Mouse (Mus musculus) stomach, embryonic 14.5 days (tissue): Measurements from ENCODE around the gene Tcp10a. TPM values are rescaled to one million over a fixed set of nuclear protein-coding genes. Genes with fewer than 3 reads are reported as not detected.
"Not testable (repeated sequence)": the region's sequence is repeated elsewhere in the genome, so short reads cannot be mapped to it uniquely, and the experiment has no call there.

Source experiments
- ATAC-seq: fragments of 200-750 bp; cut with Nextera tagmentation; 2 replicates; pipeline ENCODE4 v1.8.0; 2017; ENCODE audit warnings: low read depth, moderate TSS enrichment; ENCODE audit not compliant: insufficient number of reproducible peaks, insufficient read depth, low FRiP score
- H3K27ac ChIP-seq: fragments of 300-500 bp; sonication (generic); 2 replicates; pipeline ENCODE4 v1.5.1; 2014; ENCODE audit warnings: mild to moderate bottlenecking, low read length, moderate library complexity, mixed read lengths
- H3K27me3 ChIP-seq: fragments of 300-500 bp; sonication (generic); 2 replicates; pipeline ENCODE4 v1.6.1; 2014; ENCODE audit warnings: low read length, control low read depth, mixed read lengths; ENCODE audit not compliant: control insufficient read depth, insufficient read depth
- H3K36me3 ChIP-seq: fragments of 300-500 bp; sonication (generic); 2 replicates; pipeline ENCODE4 v1.6.1; 2014; ENCODE audit warnings: mild to moderate bottlenecking, control low read depth, low read length, moderate library complexity, mixed read lengths; ENCODE audit not compliant: control insufficient read depth, insufficient read depth
- H3K4me1 ChIP-seq: fragments of 300-500 bp; sonication (generic); 2 replicates; pipeline ENCODE4 v1.6.1; 2014; ENCODE audit warnings: low read length, control low read depth, mixed read lengths; ENCODE audit not compliant: control insufficient read depth, insufficient read depth
- H3K4me2 ChIP-seq: fragments of 300-500 bp; sonication (generic); replicated peaks from 2 replicates; pipeline ENCODE4 v1.6.1; 2014; ENCODE audit warnings: low read depth, low read length, control low read depth
- H3K4me3 ChIP-seq: fragments of 300-500 bp; sonication (generic); 2 replicates; pipeline ENCODE4 v1.5.1; 2014; ENCODE audit warnings: low read depth, low read length, control low read depth
- H3K9ac ChIP-seq: fragments of 300-500 bp; sonication (generic); replicated peaks from 2 replicates; pipeline ENCODE4 v1.6.1; 2014; ENCODE audit warnings: low read depth, mild to moderate bottlenecking, control low read depth, low read length, moderate library complexity, mixed read lengths
- H3K9me3 ChIP-seq: fragments of 300-500 bp; sonication (generic); 2 replicates; pipeline ENCODE4 v1.6.1; 2016; ENCODE audit warnings: low read depth, low read length, control low read depth; ENCODE audit not compliant: control insufficient read depth
- WGBS: fragments of 180-500 bp; shearing (Covaris S2); extraction: QIAGEN DNeasy Blood & Tissue Kit; methylation state at CpG from one replicate; pipeline ENCODE4 v1.1.7; 2014; 5-methylcytosine and 5-hydroxymethylcytosine counted together
- polyA plus RNA-seq: library from polyadenylated mRNA; unstranded; fragments of >200 nt; fragmentation: Nextera tagmentation; extraction: Ambion mirVana; gene quantifications from 2 replicates; pipeline ENCODE4 v1.2.1, GENCODE M21; 2014

Tcp10a gene
- polyA plus RNA-seq, 1 experiment from 2014 or later = not detected

DNA sequence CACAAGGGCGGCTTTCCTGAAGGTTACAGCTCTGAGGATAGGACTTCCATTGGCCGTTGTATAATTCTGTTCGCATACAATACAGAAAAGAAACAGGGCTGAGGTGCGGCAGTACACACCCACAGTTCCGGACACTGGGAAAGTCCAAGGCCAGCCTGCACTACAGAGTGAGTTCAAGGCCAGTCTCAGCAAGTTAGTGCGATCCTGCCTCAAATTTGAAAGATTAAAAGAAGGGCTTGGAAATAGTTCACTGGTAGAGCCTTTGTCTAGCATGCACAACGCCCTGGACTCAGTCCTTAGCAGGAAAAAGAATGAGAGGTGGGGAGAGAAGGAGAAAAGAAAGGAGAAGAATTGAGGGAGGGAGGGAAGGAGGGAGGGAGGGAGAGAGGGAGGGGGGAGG is 70.7 kb downstream of the Tcp10a start:
- H3K27me3 ChIP-seq, H3K4me1 ChIP-seq, H3K9ac ChIP-seq, H3K4me3 ChIP-seq, H3K4me2 ChIP-seq, H3K27ac ChIP-seq, H3K9me3 ChIP-seq, ATAC-seq, H3K36me3 ChIP-seq: not testable (repeated sequence)
- WGBS = 91% methylated on average over 7 of the region's 7 CpGs

Other genes starting within 250 kb of the Tcp10a start
- gene Rps6ka2, start 154.5 kb upstream of the Tcp10a start, polyA plus RNA-seq = 11.7 and 14.7 TPM in 2 replicates
- not detected in 2 replicates for gene Ttll2, start 28.1 kb downstream of the Tcp10a start, polyA plus RNA-seq
- gene Gm49630, start 47.3 kb downstream of the Tcp10a start, polyA plus RNA-seq = not detected in 2 replicates
- not detected in 2 replicates for gene Unc93a2, start 60.8 kb downstream of the Tcp10a start, polyA plus RNA-seq